Mouse (Mus musculus): ENCODE measurements around the gene Gm10118. TPM values are rescaled to one million over a fixed set of nuclear protein-coding genes. Genes with fewer than 3 reads are reported as not detected.

Gm10118 gene
- 1 to 10 TPM; 5.2 to 7.8 (median 6.6) TPM for total RNA-seq (2022)

- no peak for DNase-seq (ENCODE audit: low spot score in 2 of 2)
Measured at GRCm38 (mm10) chr10:63927334-63927733, at the start of gene Gm10118. Gene Gm10118 (minus strand): TSS chr10:63927434.

DNA sequence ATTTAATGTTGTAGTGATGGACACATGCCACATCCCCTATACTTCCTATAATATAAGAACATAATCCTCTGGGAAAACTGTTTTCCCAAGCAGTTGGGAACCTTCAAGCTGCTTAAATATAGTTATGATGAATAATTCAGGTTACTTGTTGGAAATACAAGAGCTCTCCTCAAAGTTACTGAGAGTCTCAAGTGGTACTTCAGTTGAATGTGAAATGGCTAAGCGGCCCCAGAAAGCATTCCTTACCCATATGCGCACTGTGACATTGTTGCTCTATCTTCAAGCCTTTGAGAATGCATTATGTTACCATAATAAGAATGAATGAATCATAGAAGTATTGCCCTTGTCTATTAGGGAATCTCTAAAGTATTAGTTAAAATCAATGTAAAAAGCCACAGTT is 45.1 kb upstream of the Gm10118 start:
- no peak for DNase-seq (ENCODE audit: low spot score in 2 of 2)

- peak in 1 of 2 experiments; percentile 12 for DNase-seq (ENCODE audit: low spot score in 2 of 2)
Measured at GRCm38 (mm10) chr10:63954308-63954930, 27.2 kb upstream of the Gm10118 start.

- DNase-seq (ENCODE audit: low spot score in 2 of 2), result no peak
Measured at GRCm38 (mm10) chr10:63951481-63951880, 24.2 kb upstream of the Gm10118 start.

DNA sequence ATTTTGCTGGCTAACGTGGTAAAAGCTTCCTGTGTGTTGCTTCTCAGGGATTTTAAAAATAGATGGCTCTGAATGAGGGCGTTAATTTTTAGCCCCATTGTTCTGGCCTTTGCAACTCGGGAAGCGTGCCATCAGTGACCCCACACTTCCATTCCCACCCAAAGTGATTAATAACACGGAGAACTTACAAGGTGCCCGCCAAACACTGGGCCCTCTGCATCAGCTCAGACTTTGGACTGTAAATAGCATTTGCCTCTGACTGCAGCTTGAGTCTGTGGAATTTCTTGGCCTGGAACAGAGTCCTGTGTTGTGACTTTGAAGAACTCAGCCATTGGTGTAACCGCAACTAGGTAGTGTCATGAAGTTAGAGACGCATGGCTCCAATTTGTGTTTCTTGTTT is 23.6 kb upstream of the Gm10118 start:
- DNase-seq (ENCODE audit: low spot score in 2 of 2), result no peak

DNA sequence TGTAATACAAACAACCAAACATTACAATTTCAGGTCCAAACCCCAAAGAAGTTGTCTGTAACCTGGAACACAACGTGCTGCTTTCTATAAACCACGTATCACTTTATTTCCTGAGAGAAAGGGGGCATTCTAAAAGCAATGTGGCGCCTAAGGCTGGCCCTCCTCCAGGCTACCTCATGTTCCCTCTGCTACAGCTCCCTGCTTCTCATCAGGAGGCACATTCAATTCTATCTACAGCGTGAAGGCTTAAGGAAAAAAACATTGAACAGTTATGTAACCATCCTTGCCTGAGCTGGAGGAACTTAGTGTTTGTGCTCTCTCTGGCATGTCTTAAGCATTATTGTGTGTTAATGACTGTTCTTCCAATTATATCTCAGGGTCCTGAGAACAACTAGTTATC is 20.0 kb upstream of the Gm10118 start:
- peak in 1 of 2 experiments; percentile 35 for DNase-seq (ENCODE audit: low spot score in 2 of 2)

DNA sequence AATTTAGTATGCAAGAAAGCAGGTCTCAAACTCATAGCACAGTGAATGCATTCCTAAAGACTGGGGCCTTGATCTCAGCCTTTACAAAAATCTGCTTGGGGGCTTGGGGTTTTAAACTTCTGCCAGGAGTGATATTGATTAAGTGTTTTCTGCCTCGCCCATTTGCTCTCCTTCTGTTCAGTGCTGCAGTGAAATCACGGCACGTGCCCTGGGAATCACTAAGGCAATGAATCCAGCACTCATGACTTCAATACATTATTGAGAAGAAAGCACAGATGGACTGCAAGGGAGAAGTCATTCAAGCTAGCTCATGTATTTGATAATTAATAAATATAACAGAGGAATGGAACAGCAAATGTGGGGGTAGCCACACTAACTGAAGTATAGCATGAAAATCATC is 18.3 kb upstream of the Gm10118 start:
- no peak for DNase-seq (ENCODE audit: low spot score in 2 of 2)

DNA sequence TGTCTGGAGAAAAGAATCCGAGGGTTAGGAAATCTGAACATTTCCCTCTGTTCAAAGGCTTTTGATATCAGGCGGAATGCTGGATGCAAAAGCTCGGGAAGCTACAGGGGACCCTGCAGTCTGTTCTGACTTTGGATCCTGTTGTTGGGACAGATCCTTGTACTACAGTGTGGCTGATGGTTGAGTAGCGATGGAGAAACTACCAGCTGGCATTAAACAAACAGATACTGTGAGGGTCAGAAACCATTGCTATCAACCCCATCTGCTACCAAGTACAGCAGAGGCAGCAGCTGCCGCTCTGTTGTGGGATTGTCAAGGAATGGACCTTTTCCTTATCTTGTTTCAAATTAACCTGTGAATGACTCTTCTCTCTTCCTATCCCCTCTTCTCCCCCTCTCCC is 6.7 kb upstream of the Gm10118 start:
- DNase-seq (ENCODE audit: low spot score in 2 of 2), result no peak

- no peak for DNase-seq (ENCODE audit: low spot score in 2 of 2)
Measured at GRCm38 (mm10) chr10:63908878-63909277, 18.4 kb downstream of the Gm10118 start.

GRCm38 (mm10) chr10:63899891-63900290 is 27.3 kb downstream of the Gm10118 start:
- DNase-seq (ENCODE audit: low spot score in 2 of 2), result no peak

- DNase-seq (ENCODE audit: low spot score in 2 of 2), result no peak
Measured at GRCm38 (mm10) chr10:63894612-63895011, 32.6 kb downstream of the Gm10118 start.

GRCm38 (mm10) chr10:63886449-63887088 is 40.7 kb downstream of the Gm10118 start:
- DNase-seq (ENCODE audit: low spot score in 2 of 2), result no peak

DNA sequence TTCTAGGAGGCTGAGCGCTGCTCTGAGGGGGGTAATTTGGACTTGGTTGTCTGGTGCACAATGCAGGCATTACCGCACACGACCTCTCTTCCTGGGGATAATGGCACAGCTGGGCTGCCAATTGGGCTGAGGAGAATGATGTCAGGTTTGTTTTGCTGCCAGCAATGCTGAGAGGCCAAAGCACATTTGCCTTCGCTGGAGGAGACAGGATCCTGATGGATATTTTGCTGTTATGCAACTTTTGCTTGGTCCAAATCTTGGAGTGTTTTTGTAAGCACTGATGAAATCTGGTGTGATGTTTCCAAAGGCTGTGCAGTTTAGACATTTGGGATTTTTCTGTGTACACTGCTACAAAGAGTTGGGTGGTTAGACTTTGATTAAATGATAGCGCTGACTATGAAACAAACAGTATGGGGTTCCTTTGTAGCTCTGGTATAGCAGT is 46.8 kb downstream of the Gm10118 start:
- peak in 1 of 2 experiments; percentile 15 for DNase-seq (ENCODE audit: low spot score in 2 of 2)

Other genes with a start within 250 kb of the Gm10118 start
- gene Lrrtm3, start 162.8 kb upstream of the Gm10118 start, total RNA-seq (2022), result 10 to 100 TPM; 58.9 to 71.8 (median 61.8) TPM

All from left cerebral cortex, adult 8-10 months (tissue).